Mouse (Mus musculus) lung, postnatal 0 days (tissue): ENCODE results near the gene Fam131b. TPM values are rescaled to one million over a fixed set of nuclear protein-coding genes. Genes with fewer than 3 reads are reported as not detected.

Experiments used
- ATAC-seq: fragments of 200-750 bp; cut with Nextera tagmentation; 2 replicates; pipeline ENCODE4 v1.8.0; 2017; ENCODE audit warnings: moderate library complexity
- DNase-seq: peaks from one replicate; pipeline ENCODE4 v3.0.0-alpha.2; 2016; ENCODE audit warnings: low spot score
- H3K27ac ChIP-seq: fragments of 300-500 bp; sonication (generic); 2 replicates; pipeline ENCODE4 v1.5.1; 2014; ENCODE audit warnings: antibody characterized with exemption, mild to moderate bottlenecking, low read length, mixed read lengths
- H3K27me3 ChIP-seq: fragments of 300-500 bp; sonication (generic); replicated peaks from 2 replicates; pipeline ENCODE4 v1.6.1; 2014; ENCODE audit warnings: low read length, mixed read lengths; ENCODE audit not compliant: insufficient read depth
- H3K36me3 ChIP-seq: fragments of 300-500 bp; sonication (generic); 2 replicates; pipeline ENCODE4 v1.6.1; 2014; ENCODE audit warnings: low read length, mixed read lengths; ENCODE audit not compliant: insufficient read depth
- H3K4me1 ChIP-seq: fragments of 300-500 bp; sonication (generic); 2 replicates; pipeline ENCODE4 v1.6.1; 2014; ENCODE audit warnings: antibody characterized with exemption, low read depth, low read length, mixed read lengths; ENCODE audit not compliant: insufficient read depth
- H3K4me2 ChIP-seq: fragments of 300-500 bp; sonication (generic); replicated peaks from 2 replicates; pipeline ENCODE4 v1.6.1; 2014; ENCODE audit warnings: low read depth, mild to moderate bottlenecking, low read length, moderate library complexity, mixed read lengths
- H3K4me3 ChIP-seq: fragments of 300-500 bp; sonication (generic); 2 replicates; pipeline ENCODE4 v1.5.1; 2014; ENCODE audit warnings: low read depth, low read length
- H3K9ac ChIP-seq: fragments of 300-500 bp; sonication (generic); replicated peaks from 2 replicates; pipeline ENCODE4 v1.6.1; 2014; ENCODE audit warnings: low read depth, mild to moderate bottlenecking
- H3K9me3 ChIP-seq: fragments of 300-500 bp; sonication (generic); 2 replicates; pipeline ENCODE4 v1.6.1; 2016; ENCODE audit warnings: low read length, mixed read lengths
- CTCF ChIP-seq: IDR thresholded peaks from 2 replicates; pipeline ENCODE4 v1.5.1; 2016; ENCODE audit warnings: antibody characterized with exemption, mild to moderate bottlenecking
- EP300 ChIP-seq: IDR thresholded peaks from 2 replicates; pipeline ENCODE4 v1.6.1; 2016; ENCODE audit warnings: antibody characterized with exemption, mild to moderate bottlenecking, control low read depth
- WGBS: fragments of 180-500 bp; shearing (Covaris S2); extraction: QIAGEN DNeasy Blood & Tissue Kit; methylation state at CpG from one replicate; pipeline ENCODE4 v1.1.7; 2014; 5-methylcytosine and 5-hydroxymethylcytosine counted together
- polyA plus RNA-seq: library from polyadenylated mRNA; unstranded; fragments of >200 nt; fragmentation: Nextera tagmentation; extraction: Ambion mirVana; gene quantifications from 2 replicates; pipeline ENCODE4 v1.2.1, GENCODE M21; 2015

Fam131b gene
- polyA plus RNA-seq, 1 experiment from 2014 or later, result not detected

GRCm38 (mm10) chr6:42293327-42293726, 31.1 kb downstream of the Fam131b start:
- H3K4me2 ChIP-seq, result no peak overlapping the region
- DNase-seq, result no peak
- no peak for ATAC-seq
- H3K36me3 ChIP-seq, result no peaks in the 10 kb centered on the region
- H3K27ac ChIP-seq, result no peak overlapping the region
- no peak overlapping the region for H3K9ac ChIP-seq
- H3K27me3 ChIP-seq, result no peaks in the 10 kb centered on the region
- no peak overlapping the region for H3K4me3 ChIP-seq
- no peaks in the 10 kb centered on the region for H3K9me3 ChIP-seq
- TF ChIP-seq CTCF, result no peak
- no peak for TF ChIP-seq EP300
- H3K4me1 ChIP-seq, result no peaks in the 10 kb centered on the region
- WGBS, result 83% methylated on average over 6 of the region's 6 CpGs

GRCm38 (mm10) chr6:42287562-42287961, 36.9 kb downstream of the Fam131b start:
- ATAC-seq (no peak), DNase-seq (no peak)
- Histone ChIP-seq H3K4me2 (no peak overlapping the region), H3K9me3 (no peaks in the 10 kb centered on the region), H3K4me3 (no peak overlapping the region), H3K27me3 (no peaks in the 10 kb centered on the region), H3K36me3 (peaks cover 4% of the 10 kb centered on the region; the same call in 1 of the 2 replicates), H3K27ac (no peak overlapping the region), H3K4me1 (no peaks in the 10 kb centered on the region), H3K9ac (no peak overlapping the region)
- TF ChIP-seq EP300, result no peak
- no peak for TF ChIP-seq CTCF

- peaks cover 6% of the 10 kb centered on the region; the same call in 1 of the 2 replicates for H3K36me3 ChIP-seq
- TF ChIP-seq CTCF (no peak), EP300 (no peak)
- H3K27ac ChIP-seq, result no peak within 1 kb of the TSS
- no peak within 1 kb of the TSS for H3K4me2 ChIP-seq
- no peaks in the 10 kb centered on the region for H3K4me1 ChIP-seq
- DNase-seq (no peak), ATAC-seq (no peak)
- no peaks in the 10 kb centered on the region for H3K9me3 ChIP-seq
- H3K27me3 ChIP-seq, result no peaks in the 10 kb centered on the region
- no peak within 1 kb of the TSS for H3K9ac ChIP-seq
- H3K4me3 ChIP-seq, result no peak within 1 kb of the TSS
- WGBS, result 69% methylated on average over 5 of the region's 5 CpGs
These were observed 38.0 kb downstream of the Fam131b start, which contains the start of gene Clcn1 for GRCm38 (mm10) chr6:42286448-42286847. TSS of gene Clcn1 (plus strand) at chr6:42286685.

GRCm38 (mm10) chr6:42282865-42283528, 41.4 kb downstream of the Fam131b start:
- 75% methylated on average over 5 of the region's 5 CpGs for WGBS
- Histone ChIP-seq H3K4me3 (no peak overlapping the region), H3K4me2 (no peak overlapping the region), H3K27me3 (no peaks in the 10 kb centered on the region), H3K9me3 (no peaks in the 10 kb centered on the region), H3K9ac (no peak overlapping the region), H3K4me1 (no peaks in the 10 kb centered on the region), H3K36me3 (peaks cover 28% of the 10 kb centered on the region; the same call in 1 of the 2 replicates), H3K27ac (no peak overlapping the region)
- DNase-seq (no peak), ATAC-seq (no peak)
- TF ChIP-seq CTCF (no peak), EP300 (no peak)

- Histone ChIP-seq H3K27me3 (no peaks in the 10 kb centered on the region), H3K4me1 (no peaks in the 10 kb centered on the region), H3K4me2 (no peak overlapping the region), H3K27ac (no peak overlapping the region), H3K36me3 (peaks cover 56% of the 10 kb centered on the region), H3K9ac (no peak overlapping the region), H3K9me3 (no peaks in the 10 kb centered on the region), H3K4me3 (no peak overlapping the region)
- ATAC-seq, result no peak
- WGBS, result 46% methylated on average over 2 of the region's 2 CpGs
- DNase-seq, result no peak
- TF ChIP-seq EP300 (no peak), CTCF (no peak)
These were observed 48.3 kb downstream of the Fam131b start for GRCm38 (mm10) chr6:42276151-42276550.

- Histone ChIP-seq H3K27ac (no peak overlapping the region), H3K4me3 (no peak overlapping the region), H3K9ac (no peak overlapping the region), H3K27me3 (no peaks in the 10 kb centered on the region), H3K4me2 (no peak overlapping the region), H3K36me3 (peaks cover 35% of the 10 kb centered on the region), H3K4me1 (no peaks in the 10 kb centered on the region), H3K9me3 (no peaks in the 10 kb centered on the region)
- DNase-seq (no peak), ATAC-seq (no peak)
- TF ChIP-seq EP300, result no peak
- TF ChIP-seq CTCF, result no peak
These were observed 53.6 kb downstream of the Fam131b start for GRCm38 (mm10) chr6:42270817-42271216.
